Mouse (Mus musculus) liver, embryonic 13.5 days (tissue): ENCODE results near the gene Cflar. TPM values are rescaled to one million over a fixed set of nuclear protein-coding genes. Genes with fewer than 3 reads are reported as not detected.
"Not testable (repeated sequence)": the region's sequence is repeated elsewhere in the genome, so short reads cannot be mapped to it uniquely, and the experiment has no call there.

Experiments
- ATAC-seq: fragments of 200-750 bp; cut with Nextera tagmentation; 2 replicates; pipeline ENCODE4 v1.8.0; 2017; ENCODE audit warnings: low read depth, mild to moderate bottlenecking, moderate number of reproducible peaks, moderate library complexity
- DNase-seq: peaks from one replicate; pipeline ENCODE4 v3.0.0; 2022
- H3K27ac ChIP-seq: fragments of 300-500 bp; sonication (generic); 2 replicates; pipeline ENCODE4 v1.5.1; 2015; ENCODE audit warnings: moderate library complexity, mild to moderate bottlenecking, inconsistent platforms
- H3K27me3 ChIP-seq: fragments of 300-500 bp; sonication (generic); 2 replicates; pipeline ENCODE4 v1.6.1; 2015; ENCODE audit warnings: mild to moderate bottlenecking, inconsistent platforms
- H3K36me3 ChIP-seq: fragments of 300-500 bp; sonication (generic); 2 replicates; pipeline ENCODE4 v1.6.1; 2015; ENCODE audit warnings: mild to moderate bottlenecking, inconsistent platforms
- H3K4me1 ChIP-seq: fragments of 300-500 bp; sonication (generic); replicated peaks from 2 replicates; pipeline ENCODE4 v1.6.1; 2015; ENCODE audit warnings: inconsistent platforms
- H3K4me2 ChIP-seq: fragments of 300-500 bp; sonication (generic); 2 replicates; pipeline ENCODE4 v1.6.1; 2015; ENCODE audit warnings: inconsistent platforms, mild to moderate bottlenecking, moderate library complexity
- H3K4me3 ChIP-seq: fragments of 300-500 bp; sonication (generic); replicated peaks from 2 replicates; pipeline ENCODE4 v1.5.1; 2015; ENCODE audit warnings: mild to moderate bottlenecking, inconsistent platforms
- H3K9ac ChIP-seq: fragments of 300-500 bp; sonication (generic); 2 replicates; pipeline ENCODE4 v1.6.1; 2015; ENCODE audit warnings: mild to moderate bottlenecking, inconsistent platforms
- H3K9me3 ChIP-seq: fragments of 300-500 bp; sonication (generic); replicated peaks from 2 replicates; pipeline ENCODE4 v1.6.1; 2016; ENCODE audit warnings: inconsistent platforms
- WGBS: fragments of 180-500 bp; shearing (Covaris S2); methylation state at CpG from one replicate; pipeline ENCODE4 v1.1.7; 2015; ENCODE audit not compliant: insufficient replicate concordance; 5-methylcytosine and 5-hydroxymethylcytosine counted together
- polyA plus RNA-seq: library from polyadenylated mRNA; unstranded; fragments of >200 nt; fragmentation: Nextera tagmentation; extraction: Ambion mirVana; gene quantifications from 2 replicates; pipeline ENCODE4 v1.2.1, GENCODE M21; 2015

Cflar gene
- polyA plus RNA-seq = 12.7 and 16.3 TPM in 2 replicates

DNA sequence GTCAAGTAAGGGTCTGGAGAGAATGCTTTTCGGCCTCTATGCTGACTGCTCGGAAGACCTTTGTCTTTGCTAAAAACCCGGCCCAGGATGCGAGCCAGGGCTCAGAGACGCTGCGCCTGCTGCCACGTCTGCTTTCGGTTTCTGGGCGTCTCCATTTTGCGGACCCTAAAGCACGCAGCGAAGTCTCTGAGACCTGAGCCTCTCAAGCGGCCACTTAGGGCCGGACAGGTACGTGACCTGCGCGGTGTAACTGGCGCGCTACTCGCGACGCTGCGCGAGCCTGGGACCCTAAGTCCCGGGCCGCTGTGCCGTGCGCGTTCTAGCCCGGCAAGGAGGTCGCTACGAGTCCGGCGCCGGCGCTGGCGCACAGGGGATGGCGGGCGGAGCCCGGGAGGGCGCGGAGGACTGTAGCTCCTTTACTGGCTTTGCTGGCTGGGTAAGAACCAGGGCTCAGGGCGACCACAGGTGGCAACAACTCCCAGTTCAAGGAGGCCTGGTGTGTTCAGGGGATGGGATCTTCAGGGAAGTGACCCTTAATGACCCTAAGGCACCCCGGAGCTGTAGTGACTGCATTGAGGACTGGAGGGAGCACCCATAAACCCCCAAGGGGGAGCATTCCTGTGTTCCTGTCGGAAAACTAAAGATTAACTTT is at the start of gene Cflar:
Gene Cflar (plus strand): TSS at position 144 of the 652 bp plus-strand sequence.
- peak within 1 kb of the TSS; percentile 77 for H3K4me2 ChIP-seq

DNA sequence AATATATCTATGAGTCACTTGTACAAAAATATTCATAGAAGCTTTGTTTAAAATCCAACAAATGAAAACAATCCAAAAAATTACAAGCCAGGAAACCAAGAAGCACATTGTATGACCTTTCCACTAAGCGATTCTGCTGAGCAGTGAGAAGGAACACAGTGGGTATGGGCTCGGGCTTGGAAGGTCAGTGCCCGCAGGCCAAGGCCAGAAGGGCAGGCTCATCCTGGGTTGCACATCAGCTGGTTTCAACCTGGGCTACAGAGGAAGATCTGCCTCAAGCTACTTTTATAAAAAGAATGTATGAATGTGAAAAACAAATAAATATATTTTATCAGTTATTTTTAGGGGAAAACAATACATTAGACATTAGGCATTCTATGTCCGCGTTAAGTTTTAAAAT is 48.6 kb upstream of the Cflar start:
- not testable (repeated sequence) for H3K27me3 ChIP-seq, DNase-seq, H3K4me2 ChIP-seq, H3K4me1 ChIP-seq, H3K36me3 ChIP-seq, H3K9ac ChIP-seq, ATAC-seq, H3K4me3 ChIP-seq, H3K27ac ChIP-seq, H3K9me3 ChIP-seq
- WGBS = 78% methylated on average over 5 of the region's 5 CpGs

More for the DNA sequence above, at the start of gene Cflar:
- Histone ChIP-seq H3K9me3 (no peaks in the 10 kb centered on the region), H3K9ac (peak within 1 kb of the TSS; percentile 90), H3K36me3 (peaks cover 14% of the 10 kb centered on the region), H3K4me3 (peak within 1 kb of the TSS; percentile 78), H3K27me3 (no peaks in the 10 kb centered on the region), H3K4me1 (peaks cover 41% of the 10 kb centered on the region), H3K27ac (peak within 1 kb of the TSS; percentile 96)
- peak; percentile 65 for ATAC-seq
- peak; percentile 66 for DNase-seq
- WGBS = under 1% methylated on average over 45 of the region's 45 CpGs

- not testable (repeated sequence) for DNase-seq, ATAC-seq, H3K4me1 ChIP-seq, H3K9ac ChIP-seq, H3K4me3 ChIP-seq, H3K36me3 ChIP-seq, H3K27me3 ChIP-seq, H3K9me3 ChIP-seq, H3K4me2 ChIP-seq, H3K27ac ChIP-seq
- 63% methylated on average over 3 of the region's 3 CpGs for WGBS
Measured at GRCm38 (mm10) chr1:58663365-58663764, 47.9 kb upstream of the Cflar start.

DNA sequence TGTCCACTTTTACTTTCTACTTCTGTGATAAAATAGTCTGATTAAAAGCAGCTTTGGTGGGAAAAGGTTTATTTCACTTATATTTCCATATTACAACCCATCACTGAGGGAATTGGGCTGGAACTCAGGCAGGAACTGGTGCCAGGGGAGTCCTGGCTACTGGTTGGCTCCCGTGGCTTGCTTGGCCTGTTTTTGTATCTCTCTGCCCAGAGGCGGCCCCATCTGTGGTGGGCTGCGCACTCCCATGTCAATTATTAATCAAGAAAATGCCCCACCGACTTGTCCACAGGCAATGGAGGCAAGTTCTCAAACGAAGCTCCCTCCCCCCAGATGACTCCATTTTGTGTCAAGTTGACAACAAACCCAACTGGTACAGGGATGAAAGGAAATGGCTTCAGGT is 43.1 kb upstream of the Cflar start:
- Histone ChIP-seq H3K9ac (no peak overlapping the region), H3K27ac (no peak overlapping the region), H3K27me3 (no peaks in the 10 kb centered on the region), H3K36me3 (no peaks in the 10 kb centered on the region), H3K4me1 (no peaks in the 10 kb centered on the region), H3K4me2 (no peak overlapping the region), H3K4me3 (no peak overlapping the region), H3K9me3 (no peaks in the 10 kb centered on the region)
- ATAC-seq = no peak
- 69% methylated on average over 5 of the region's 5 CpGs for WGBS
- no peak for DNase-seq

DNA sequence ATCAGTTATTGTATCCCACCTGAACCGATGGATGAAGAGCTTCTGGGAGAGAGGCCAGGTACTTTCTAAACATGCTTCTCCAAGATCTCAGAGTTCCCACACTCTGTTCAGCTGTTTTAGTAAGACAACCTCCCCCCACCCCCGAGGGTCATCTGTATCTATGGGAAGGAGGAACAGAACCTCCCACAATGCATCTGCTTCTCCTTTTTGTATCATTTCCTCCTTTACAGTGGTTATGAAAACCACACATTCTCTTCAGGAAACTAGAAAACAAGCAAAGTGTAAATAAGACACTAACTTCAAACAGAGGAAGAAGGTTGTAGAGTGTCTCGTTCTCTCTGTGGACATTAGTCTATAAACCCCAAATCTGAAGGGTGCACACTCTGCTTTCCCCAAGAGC is 41.7 kb upstream of the Cflar start:
- not testable (repeated sequence) for H3K4me3 ChIP-seq, H3K9me3 ChIP-seq, H3K27ac ChIP-seq, DNase-seq, H3K4me1 ChIP-seq, H3K27me3 ChIP-seq, H3K36me3 ChIP-seq, ATAC-seq, H3K9ac ChIP-seq, H3K4me2 ChIP-seq
- 42% methylated on average over 3 of the region's 3 CpGs for WGBS

- WGBS = 72% methylated on average over 2 of the region's 2 CpGs
- DNase-seq (no peak), ATAC-seq (no peak)
Measured at GRCm38 (mm10) chr1:58672116-58672515, 39.2 kb upstream of the Cflar start.

DNA sequence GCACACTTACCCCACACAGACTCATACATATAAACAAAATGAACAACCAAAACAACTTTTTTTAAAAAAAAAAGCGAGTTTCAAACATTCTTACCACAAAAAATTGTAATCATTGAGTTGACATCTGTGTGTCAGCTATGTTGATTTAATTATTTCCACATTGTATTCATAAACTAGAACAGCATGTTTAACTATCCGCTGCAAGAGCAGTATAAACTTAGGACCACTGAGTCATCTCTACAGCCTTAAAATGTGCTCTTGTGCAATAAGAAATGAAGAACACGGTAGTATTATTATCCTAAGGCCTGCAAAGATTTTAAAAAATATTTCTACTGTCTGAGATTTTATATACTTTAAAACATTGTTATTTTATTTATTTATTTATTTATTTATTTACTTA is 36.3 kb upstream of the Cflar start:
- Histone ChIP-seq H3K36me3 (no peaks in the 10 kb centered on the region), H3K27ac (no peak overlapping the region), H3K9me3 (no peaks in the 10 kb centered on the region), H3K4me2 (no peak overlapping the region), H3K4me3 (no peak overlapping the region), H3K4me1 (no peaks in the 10 kb centered on the region), H3K9ac (no peak overlapping the region), H3K27me3 (no peaks in the 10 kb centered on the region)
- ATAC-seq (no peak), DNase-seq (no peak)
- 68% methylated on average over 3 of the region's 3 CpGs for WGBS

More at GRCm38 (mm10) chr1:58672116-58672515, 39.2 kb upstream of the Cflar start:
- no peaks in the 10 kb centered on the region for H3K27me3 ChIP-seq
- no peaks in the 10 kb centered on the region for H3K9me3 ChIP-seq
- no peak overlapping the region for H3K4me2 ChIP-seq
- no peaks in the 10 kb centered on the region for H3K36me3 ChIP-seq
- H3K9ac ChIP-seq = no peak overlapping the region
- H3K27ac ChIP-seq = no peak overlapping the region
- no peak overlapping the region for H3K4me3 ChIP-seq
- H3K4me1 ChIP-seq = no peaks in the 10 kb centered on the region

DNA sequence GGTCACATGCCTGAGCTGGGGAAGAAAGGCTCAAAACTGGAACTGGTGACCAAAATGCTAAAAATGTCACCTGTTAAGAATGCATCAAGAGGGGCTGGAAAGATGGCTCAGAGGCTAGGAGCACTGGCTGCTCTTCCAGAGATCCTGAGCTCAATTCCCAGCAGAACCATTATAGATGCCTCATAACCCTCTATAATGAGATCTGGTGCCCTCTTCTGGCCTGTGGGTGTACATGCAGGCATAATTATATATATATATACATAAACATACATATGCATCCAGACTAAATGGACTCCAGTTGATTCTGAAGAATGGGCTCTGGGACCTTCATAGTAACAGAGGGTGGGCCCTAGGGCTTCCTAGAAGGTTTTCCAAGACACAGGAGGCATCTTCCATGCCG is 33.7 kb upstream of the Cflar start:
- no peak overlapping the region for H3K4me3 ChIP-seq
- 76% methylated on average over 1 of the region's 1 CpGs for WGBS
- H3K27me3 ChIP-seq = no peaks in the 10 kb centered on the region
- no peaks in the 10 kb centered on the region for H3K36me3 ChIP-seq
- no peaks in the 10 kb centered on the region for H3K9me3 ChIP-seq
- no peak overlapping the region for H3K27ac ChIP-seq
- H3K4me1 ChIP-seq = no peaks in the 10 kb centered on the region
- no peak overlapping the region for H3K9ac ChIP-seq
- DNase-seq (peak; percentile 11), ATAC-seq (no peak)
- H3K4me2 ChIP-seq = no peak overlapping the region

GRCm38 (mm10) chr1:58678412-58678811 is 32.9 kb upstream of the Cflar start:
- H3K9ac ChIP-seq, H3K4me1 ChIP-seq, H3K27me3 ChIP-seq, H3K9me3 ChIP-seq, H3K4me3 ChIP-seq, H3K36me3 ChIP-seq, H3K27ac ChIP-seq, H3K4me2 ChIP-seq, ATAC-seq, DNase-seq: not testable (repeated sequence)
- 29% methylated on average over 5 of the region's 5 CpGs for WGBS

- Histone ChIP-seq H3K4me1 (no peaks in the 10 kb centered on the region), H3K27me3 (no peaks in the 10 kb centered on the region), H3K4me2 (no peak overlapping the region), H3K9me3 (no peaks in the 10 kb centered on the region), H3K4me3 (no peak overlapping the region), H3K9ac (no peak overlapping the region), H3K27ac (no peak overlapping the region), H3K36me3 (no peaks in the 10 kb centered on the region)
- no peak for DNase-seq
- ATAC-seq = no peak
- WGBS = 82% methylated on average over 1 of the region's 1 CpGs
Measured at GRCm38 (mm10) chr1:58689426-58689825, 21.9 kb upstream of the Cflar start.

DNA sequence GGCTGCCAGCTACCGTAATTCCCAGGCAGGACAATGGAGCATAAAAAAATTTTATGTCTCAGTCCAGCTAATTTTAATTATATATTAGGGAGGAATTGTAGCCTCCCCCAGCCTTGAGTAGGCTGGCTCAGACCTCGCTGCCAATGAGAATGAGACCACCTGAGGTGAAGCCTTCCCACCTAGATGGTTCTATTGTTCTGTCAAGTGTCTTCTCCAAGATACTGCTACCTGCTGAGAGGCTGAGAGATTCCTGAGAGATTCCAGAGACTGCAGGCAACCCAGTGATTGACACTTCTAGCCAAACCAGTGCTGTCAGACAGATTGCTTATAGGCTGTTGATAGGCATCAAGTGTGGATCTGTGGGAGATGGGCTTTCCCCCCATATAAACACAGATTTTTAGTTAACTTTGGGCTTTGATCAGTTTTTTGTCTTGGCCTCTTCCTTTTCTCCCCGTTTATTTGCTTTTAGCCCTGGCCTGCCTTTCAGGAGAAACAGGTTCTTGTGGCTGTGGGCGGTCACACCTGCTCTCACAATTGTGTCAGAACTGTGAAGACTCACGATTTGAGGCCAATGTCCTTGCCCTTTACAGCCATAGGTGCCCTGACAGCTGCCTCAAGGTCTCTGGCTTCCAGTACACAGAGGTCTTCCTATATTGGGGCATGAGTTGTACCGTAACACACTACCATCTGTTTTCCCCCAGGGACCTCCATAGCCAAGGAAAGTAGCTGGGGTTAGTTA is 21.1 kb upstream of the Cflar start:
- Histone ChIP-seq H3K9me3 (no peaks in the 10 kb centered on the region), H3K4me2 (no peak overlapping the region), H3K9ac (no peak overlapping the region), H3K4me1 (no peaks in the 10 kb centered on the region), H3K27ac (no peak overlapping the region), H3K27me3 (no peaks in the 10 kb centered on the region), H3K4me3 (no peak overlapping the region), H3K36me3 (no peaks in the 10 kb centered on the region)
- no peak for ATAC-seq
- 54% methylated on average over 6 of the region's 6 CpGs for WGBS
- no peak for DNase-seq
